Mouse (Mus musculus) kidney, adult 18-20 months (tissue): ENCODE measurements around the gene Sstr2.

Source experiments
- DNase-seq: peaks from one replicate; pipeline ENCODE4 v3.0.0; 2021

Gene Sstr2

GRCm38 (mm10) chr11:113618672-113619419 is at the start of gene Sstr2:
Sstr2 (plus strand) TSS chr11:113619342.
- peak; percentile 82 for DNase-seq

GRCm38 (mm10) chr11:113571616-113572015 is 47.5 kb upstream of the Sstr2 start:
- DNase-seq, result no peak

- no peak for DNase-seq
Observed at GRCm38 (mm10) chr11:113572641-113573040, 46.5 kb upstream of the Sstr2 start.

- DNase-seq, result no peak
Observed at GRCm38 (mm10) chr11:113577221-113577620, 41.9 kb upstream of the Sstr2 start.

- DNase-seq, result no peak
Observed at GRCm38 (mm10) chr11:113583879-113584661, 35.1 kb upstream of the Sstr2 start.

- no peak for DNase-seq
Observed at GRCm38 (mm10) chr11:113586423-113586822, 32.7 kb upstream of the Sstr2 start.

GRCm38 (mm10) chr11:113588936-113589335 is 30.2 kb upstream of the Sstr2 start:
- DNase-seq, result no peak

- DNase-seq, result no peak
Observed at GRCm38 (mm10) chr11:113595144-113595543, 24.0 kb upstream of the Sstr2 start.

- DNase-seq, result no peak
Observed at GRCm38 (mm10) chr11:113597632-113598031, 21.5 kb upstream of the Sstr2 start.

- DNase-seq, result peak; percentile 15
Observed at GRCm38 (mm10) chr11:113600526-113601245, 18.5 kb upstream of the Sstr2 start.

- DNase-seq, result no peak
Observed at GRCm38 (mm10) chr11:113601616-113602343, 17.4 kb upstream of the Sstr2 start.

GRCm38 (mm10) chr11:113607556-113607955 is 11.6 kb upstream of the Sstr2 start:
- DNase-seq, result no peak

- no peak for DNase-seq
Observed at GRCm38 (mm10) chr11:113609581-113609980, 9.6 kb upstream of the Sstr2 start.

- DNase-seq, result no peak
Observed at GRCm38 (mm10) chr11:113610266-113610665, 8.9 kb upstream of the Sstr2 start.

GRCm38 (mm10) chr11:113611112-113611646 is 8.0 kb upstream of the Sstr2 start:
- DNase-seq, result no peak

GRCm38 (mm10) chr11:113611664-113612611 is 7.2 kb upstream of the Sstr2 start:
- DNase-seq, result peak; percentile 49

GRCm38 (mm10) chr11:113614476-113614875 is 4.7 kb upstream of the Sstr2 start:
- DNase-seq, result no peak

GRCm38 (mm10) chr11:113617132-113617911 is 1.8 kb upstream of the Sstr2 start:
- peak; percentile 69 for DNase-seq

- DNase-seq, result no peak
Observed at GRCm38 (mm10) chr11:113618303-113618671, 855 bp upstream of the Sstr2 start.

- no peak for DNase-seq
Observed at GRCm38 (mm10) chr11:113619420-113620080, 408 bp downstream of the Sstr2 start.
